Mouse (Mus musculus) fibroblast of lung, adult 2 months (primary cell): Measurements from ENCODE around the gene Nol9.
"Not testable (repeated sequence)": the region's sequence is repeated elsewhere in the genome, so short reads cannot be mapped to it uniquely, and the experiment has no call there.

ENCODE experiments used
- DNase-seq: peaks from one replicate; pipeline ENCODE4 v3.0.0-alpha.2; 2011; ENCODE audit warnings: low read depth

The Nol9 gene

DNA sequence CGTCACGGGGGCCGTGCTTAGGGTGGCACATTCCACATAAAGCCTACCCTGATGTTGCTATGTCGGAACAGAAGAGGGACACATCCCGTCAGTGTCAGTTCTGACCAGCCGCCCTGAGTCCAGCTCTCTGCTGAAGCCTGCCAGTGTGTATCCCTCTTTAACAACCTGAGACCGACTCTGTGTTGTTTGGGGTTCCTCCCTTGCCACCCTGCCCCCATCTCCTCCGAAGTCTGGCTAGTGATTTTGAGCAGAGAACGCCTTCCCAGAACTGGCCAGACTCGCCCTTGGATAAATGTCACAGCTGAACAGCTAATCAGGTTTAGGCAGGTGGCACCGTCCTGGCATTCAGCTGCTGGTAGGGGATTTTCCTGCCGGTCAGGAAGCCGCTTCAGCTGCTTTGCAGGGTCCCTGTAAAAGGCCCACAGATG, 28.4 kb upstream of the Nol9 start:
- DNase-seq = no peak

DNA sequence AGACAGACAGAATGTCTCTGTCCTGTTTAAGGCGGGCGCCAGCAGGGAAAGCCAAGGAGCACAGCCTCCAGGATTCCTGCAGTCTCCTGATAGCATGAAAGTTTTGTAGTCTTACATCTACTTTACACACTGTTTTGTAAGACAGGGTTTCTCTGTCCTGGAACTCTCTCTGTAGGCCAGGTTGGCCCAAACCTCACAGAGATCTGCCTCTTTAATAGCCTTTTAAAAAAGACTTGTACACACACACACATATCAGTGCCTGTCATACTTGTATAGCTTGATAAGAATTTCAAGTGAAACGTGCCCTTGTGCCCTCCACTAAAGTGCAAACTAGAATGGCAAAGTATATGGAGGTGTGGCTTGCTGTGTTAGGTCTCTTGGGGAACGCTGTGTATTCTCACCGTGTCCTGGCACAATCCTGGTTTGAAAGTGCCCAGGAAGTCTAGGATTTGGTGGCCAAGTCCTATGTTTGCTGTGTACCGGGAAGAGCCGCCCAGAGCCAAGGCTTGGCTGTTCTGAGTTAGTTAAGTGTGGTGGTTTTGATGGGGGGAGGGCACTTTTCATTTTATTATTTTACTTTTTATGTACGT, 27.9 kb upstream of the Nol9 start:
- no peak for DNase-seq

DNA sequence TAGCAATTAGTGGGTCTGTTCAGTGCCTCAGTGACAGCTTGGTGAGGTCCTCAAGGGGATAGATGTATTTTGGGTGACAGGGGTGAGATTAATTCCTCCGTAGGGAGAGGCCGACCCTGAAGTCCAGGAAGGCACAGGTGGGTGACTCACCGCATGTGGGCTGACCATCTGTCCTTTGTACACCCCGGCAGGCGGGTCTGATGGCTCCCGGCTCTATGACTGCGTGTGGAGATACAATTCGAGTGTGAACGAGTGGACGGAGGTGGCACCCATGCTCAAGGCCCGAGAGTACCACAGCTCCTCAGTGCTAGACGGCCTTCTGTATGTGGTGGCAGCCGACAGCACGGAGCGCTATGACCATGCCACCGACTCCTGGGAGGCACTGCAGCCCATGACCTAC, 27.0 kb upstream of the Nol9 start:
- no peak for DNase-seq

DNA sequence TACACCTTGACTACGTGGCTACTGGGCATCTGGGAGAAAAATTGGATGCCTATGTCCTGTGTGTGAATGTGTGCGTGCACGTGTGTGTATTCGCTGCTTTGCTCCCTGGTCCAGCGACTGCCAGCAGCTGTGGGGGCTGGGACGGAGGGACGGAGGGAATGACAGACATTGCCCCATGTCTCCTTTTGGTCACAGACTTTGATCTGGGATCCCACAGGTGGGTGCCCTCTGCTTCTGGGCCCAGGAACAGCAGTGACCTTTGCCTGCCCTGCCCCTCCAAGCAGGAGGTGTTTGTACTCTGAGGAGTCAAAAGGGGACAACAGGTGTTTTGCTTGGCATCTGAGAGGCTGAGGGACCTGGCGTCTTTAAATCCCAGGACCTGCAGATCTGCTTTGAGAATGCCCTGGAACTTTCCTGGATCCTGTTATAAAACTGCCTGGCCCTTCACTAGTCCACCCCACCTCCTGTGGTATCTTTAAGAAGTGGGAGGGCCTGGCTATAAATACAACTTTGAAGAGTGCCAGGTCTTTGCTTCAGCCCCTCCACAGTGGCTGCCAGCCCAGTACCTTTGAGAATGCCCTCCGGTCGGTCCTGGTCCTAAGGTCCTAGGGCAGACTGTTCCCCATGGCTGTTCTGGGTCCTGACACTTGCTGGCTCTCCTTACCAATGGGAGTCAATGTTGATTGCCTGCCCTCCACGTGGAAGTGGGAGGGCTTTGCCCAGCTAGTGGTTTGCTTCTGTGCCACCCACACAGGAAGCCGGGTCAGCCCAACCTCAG, 25.9 kb upstream of the Nol9 start:
- DNase-seq = no peak

DNA sequence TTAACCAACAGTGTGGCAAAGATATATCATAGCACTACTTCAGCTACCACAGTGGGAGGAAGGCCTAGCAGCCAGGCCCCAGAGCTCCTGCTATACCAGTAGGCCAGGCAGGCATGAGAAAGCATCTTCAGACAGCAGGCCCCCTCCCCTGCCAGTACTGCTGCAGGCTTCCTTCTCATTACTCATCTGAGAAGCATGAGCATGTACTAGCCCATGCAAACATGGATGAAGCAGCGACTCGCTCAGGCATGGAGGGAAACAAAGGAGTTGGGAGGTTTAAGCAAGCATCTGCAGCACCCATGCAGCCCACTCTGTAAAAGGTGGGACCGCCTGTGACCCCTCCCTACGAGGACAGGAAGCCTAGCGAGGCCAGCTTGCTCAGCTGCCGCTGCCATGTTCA, 20.0 kb upstream of the Nol9 start:
- no peak for DNase-seq

DNA sequence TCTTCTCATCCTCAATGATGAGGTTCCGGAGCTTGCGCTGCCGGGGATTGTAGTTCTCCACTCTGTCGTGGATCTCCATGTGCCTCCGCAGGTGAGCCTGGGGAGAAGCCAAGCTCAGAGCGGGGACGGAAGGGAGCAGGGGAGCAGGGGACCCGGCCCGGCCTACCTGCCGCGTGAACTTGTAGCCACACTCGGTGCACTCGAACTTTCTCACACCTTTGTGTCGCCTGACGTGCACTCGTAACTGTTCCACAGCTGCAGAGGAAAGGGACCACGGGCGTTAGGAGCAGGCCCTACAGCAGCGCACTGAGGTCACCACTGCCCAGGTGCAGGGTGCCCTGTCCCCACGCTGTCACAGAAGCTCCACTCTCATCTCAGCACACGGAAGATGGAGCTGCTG, 19.1 kb upstream of the Nol9 start:
- DNase-seq = no peak

DNA sequence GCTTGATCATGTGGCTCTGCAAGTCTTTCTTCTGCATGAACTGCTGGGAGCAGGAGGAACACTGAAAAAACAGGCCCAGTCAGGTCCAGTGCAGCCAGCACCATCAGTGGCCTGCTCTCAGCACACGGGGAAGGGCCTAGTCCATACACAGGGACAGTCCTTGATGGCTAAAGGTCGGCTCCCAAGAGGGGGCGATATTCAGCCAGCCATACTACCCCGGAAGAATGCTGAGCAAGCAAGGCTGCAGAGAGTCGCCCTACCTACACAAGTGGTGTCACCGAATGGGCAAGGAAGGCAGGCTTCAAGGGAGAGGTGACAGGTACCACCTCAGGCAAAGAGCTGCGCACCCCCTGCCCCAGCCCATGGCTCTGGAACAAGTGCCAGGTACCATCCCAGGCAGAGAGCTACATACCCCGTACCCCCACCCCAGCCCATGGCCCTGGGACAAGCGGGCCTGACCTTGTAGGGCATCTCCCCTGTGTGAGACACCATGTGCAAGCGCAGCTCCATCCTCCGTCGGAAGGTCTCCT, 17.5 kb upstream of the Nol9 start:
- no peak for DNase-seq

DNA sequence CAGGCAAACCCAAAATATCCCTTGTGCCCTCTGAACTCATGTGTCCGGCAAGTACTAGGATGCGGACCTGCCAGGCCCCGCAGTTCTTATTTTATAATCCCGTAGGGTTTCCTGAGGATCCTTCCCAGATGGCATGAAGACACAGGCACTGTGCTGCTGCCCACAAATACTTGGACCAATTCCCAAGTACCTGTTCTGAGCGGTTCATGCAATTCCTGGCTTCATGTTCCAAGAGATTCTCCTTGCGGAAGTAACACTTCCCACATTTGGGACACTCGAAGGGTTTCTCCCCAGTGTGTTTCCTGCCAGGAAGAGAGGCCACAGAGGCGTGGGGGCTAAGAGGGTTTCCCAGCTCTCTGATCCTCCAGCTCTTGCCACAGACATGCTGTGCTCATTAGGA, 16.6 kb upstream of the Nol9 start:
- no peak for DNase-seq

DNA sequence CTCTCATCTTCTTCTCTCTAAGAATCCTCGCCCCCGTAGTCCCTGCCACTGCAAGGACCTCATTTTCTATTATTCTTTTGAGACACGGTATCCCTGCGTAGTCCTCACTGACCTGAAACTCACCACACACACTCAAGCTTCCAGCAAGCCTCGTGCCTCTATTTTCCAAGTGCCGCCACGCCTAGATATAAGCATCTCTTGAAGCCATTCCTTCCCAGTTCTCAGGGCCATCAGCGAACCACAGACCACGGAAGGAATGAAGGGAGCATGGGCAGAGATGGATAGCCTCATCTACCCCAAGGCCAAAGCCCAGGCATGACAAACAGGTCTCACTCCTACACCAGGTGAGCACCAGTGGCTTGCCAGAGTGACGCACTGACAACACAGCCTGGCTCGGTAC, 14.6 kb upstream of the Nol9 start:
- DNase-seq = no peak

DNA sequence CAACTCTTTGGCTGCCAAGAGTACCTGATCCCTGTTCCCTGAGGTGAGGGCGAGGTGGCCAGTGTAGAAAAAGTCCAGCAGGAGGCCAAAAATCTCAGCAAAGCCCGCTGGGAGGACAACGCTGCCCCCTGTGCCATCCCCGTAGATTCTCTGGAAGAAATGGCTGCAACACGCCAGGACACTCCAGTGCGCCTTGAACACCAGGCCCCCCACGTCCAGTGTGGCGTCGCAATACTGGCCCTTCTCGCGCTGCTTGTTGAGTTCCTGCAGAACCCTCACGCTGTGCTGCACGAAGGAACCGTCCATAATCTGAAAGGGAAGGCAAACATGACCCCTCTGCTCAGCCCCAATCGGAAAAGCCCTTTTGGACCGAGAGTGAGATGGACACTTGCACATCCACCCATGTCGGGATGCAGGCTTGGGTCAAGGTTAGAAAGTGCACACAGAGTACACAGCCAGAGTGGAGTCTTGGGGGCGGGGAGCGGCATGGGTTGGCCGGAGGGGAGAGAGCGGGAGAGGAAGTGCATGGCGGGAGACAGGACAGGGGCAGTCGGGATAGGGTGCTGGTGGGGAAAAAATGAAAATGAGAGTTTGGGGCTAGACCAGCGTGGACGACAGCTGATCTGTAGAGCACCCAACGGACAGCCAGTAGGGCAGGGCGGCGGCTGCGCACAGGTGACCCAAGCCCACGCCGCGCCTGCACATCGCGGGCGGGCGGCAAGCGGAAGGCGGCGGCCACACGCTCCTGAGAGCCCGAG, 12.2 kb upstream of the Nol9 start:
- no peak for DNase-seq

DNA sequence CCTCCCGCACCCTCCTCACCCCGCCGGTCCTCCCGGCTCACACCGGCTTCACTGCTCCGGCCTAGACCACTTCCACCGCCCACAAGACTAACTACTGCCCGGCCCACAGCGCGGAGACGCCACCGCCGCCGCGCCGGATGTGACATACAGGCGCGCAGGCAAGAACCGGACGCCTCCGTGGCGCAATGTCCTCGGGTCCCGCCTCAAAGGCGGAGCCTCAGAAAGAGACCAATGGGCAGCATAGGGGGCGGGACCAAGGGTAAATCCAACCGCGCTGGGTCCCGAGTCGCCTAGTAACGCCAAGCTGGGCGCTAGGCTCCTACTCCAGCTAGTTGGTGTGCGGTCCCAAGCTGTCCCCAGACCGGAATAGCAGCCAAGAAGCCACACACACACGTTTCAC, 11.6 kb upstream of the Nol9 start, which contains the start of gene Zbtb48:
Gene Zbtb48, minus strand, starts transcription at position 148 of the 400 bp plus-strand sequence.
- peak; percentile 92 for DNase-seq

DNA sequence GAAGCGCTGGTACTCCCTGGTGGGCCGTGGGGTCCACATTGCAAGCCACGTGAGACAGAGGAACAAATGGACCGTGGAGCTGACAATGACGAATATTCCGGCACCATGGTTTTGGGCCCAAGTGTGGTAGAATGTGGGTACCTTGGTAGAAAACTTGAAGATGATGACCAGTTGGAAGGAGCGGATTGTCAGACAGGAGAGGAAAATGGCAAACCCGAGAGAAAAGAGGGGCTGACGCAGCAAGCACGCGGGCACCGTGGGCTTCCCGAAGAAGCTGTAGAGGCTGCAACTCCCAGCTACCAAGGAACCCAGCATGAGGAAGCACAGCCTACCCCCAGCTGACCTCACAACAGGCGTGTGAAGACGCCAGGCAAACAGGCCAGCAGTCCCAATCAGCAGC, 10.7 kb upstream of the Nol9 start:
- no peak for DNase-seq

DNA sequence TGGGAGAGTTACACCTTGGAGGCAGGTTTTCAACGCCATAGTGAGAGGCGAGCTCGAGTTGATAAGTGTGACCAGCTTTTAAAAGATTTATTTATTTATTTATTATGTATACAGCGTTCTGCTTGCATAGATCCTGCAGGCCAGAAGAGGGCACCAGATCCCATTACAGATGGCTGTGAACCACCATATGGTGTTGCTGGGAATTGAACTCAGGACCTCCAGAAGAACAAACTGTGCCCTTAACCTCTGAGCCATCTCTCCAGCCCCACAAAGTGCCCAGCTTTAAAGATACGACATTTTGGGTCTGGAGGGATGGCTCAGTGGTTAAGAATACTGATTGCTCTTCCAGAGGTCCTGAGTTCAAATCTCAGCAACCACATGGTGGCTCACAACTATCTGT, 10.0 kb upstream of the Nol9 start:
- no peak for DNase-seq

DNA sequence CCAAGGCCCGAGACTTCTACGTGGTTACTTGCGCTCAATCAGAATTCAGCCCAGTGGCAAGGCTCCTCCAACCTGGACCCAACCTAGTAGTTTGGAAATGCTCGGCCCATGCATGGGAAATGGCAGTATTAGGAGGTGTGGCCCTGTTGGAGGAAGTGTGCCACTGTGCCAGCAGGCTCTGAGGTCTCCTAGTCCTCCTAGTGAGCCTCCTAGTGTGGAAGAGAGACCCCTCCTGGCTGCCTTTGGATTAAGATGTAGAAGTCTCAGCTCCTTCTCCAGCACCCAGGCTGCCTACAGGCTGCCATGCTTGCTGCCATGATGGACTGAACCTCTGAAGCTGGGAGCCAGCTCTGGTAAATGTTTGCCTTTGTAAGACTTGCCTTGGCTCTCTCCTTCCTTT, 9.1 kb upstream of the Nol9 start:
- no peak for DNase-seq

DNA sequence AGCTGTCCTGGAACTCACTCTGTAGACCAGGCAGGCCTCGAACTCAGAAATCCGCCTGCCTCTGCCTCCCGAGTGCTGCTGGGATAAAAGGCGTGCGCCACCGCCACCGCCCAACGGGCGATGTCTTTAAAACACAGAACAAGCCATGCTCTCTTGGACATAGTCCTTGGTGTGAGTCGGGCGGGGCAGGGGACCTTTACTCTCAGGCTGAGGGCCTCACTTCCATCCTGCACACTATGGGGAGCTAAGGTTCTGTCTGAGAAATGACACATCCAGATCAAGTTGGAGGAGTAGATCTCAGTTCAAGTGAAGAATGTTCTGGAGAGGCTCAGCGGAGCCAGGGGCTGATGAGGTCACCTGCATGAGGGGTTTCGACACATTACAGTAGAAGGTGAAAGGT, 6.2 kb upstream of the Nol9 start:
- DNase-seq = no peak

DNA sequence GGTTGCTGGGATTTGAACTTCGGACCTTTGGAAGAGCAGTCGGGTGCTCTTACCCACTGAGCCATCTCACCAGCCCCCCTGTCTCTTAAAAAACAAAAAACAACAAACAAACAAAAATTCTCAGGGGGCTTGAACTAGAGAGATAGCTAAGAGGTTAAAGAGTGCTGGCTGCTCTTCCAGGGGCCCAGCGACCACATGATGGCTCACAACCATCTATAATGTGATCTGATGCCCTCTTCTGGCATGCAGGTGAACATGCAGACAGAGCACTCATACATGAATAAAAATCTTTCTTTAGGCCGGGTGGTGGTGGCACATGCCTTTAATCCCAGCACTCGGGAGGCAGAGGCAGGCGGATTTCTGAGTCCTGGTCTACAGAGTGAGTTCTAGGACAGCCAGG, 2.7 kb upstream of the Nol9 start:
- DNase-seq = not testable (repeated sequence)

DNA sequence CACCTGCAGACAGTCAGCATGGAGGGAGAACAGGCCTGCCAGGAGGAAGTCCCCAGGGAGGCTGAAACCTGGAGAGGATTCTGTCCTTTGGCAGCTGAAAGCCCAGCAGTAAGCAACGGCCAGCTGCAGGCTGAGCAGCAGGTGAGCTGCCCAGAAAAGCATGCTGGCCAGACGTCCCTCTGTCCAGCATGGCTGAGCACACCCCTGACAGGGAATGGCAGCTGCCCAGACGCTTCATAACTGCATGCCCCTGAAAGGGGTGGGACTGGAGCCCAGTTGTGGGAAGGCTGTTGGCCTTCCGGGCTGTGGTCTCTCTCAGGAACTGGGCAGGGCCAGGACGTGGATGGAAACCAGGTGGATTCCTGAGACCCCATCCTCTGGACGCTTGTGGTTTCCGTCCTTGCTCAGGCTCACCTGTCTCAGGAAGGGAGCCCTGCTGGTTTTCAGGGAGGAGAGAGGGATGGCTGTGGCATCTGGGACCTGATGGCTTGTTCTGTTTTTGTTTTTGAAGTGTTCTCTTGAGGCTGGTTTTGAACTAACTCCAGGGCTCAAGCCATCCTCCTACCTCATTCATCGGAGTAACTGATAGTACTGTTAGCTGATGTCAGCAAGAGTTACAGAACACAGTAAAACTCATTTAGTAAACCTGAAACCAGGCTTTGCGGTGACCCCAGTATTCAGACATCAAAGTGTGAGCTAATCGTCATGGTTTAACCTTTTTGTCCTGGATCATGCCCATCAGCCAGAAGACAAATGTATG, 716 bp upstream of the Nol9 start, which contains the start of gene Tas1r1:
Gene Tas1r1, minus strand, starts transcription at position 344 of the 760 bp plus-strand sequence.
- no peak for DNase-seq

DNA sequence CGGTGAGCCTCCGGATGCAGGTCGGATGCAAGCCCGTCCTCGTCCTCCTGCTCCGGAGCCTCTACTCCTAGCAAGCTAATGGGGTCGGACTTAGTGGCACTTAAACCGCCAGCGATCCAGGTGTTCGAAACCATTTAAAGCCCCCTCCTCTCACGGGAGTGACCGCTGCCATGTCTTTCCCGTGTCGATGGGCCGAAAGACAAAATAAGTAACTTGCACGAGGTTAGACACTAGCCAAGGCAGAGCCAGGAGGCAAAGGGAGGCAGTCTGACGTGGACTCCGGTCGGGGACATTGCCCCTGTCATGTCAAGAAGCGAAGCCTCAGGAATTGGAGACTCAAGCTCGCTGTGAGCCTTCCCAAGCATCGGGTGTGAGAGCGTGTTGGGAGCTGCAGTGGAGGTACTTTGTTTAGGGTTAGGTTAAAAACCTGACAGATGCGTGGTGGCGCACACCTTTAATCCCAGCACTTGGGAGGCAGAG, 750 bp downstream of the Nol9 start:
- DNase-seq = no peak

DNA sequence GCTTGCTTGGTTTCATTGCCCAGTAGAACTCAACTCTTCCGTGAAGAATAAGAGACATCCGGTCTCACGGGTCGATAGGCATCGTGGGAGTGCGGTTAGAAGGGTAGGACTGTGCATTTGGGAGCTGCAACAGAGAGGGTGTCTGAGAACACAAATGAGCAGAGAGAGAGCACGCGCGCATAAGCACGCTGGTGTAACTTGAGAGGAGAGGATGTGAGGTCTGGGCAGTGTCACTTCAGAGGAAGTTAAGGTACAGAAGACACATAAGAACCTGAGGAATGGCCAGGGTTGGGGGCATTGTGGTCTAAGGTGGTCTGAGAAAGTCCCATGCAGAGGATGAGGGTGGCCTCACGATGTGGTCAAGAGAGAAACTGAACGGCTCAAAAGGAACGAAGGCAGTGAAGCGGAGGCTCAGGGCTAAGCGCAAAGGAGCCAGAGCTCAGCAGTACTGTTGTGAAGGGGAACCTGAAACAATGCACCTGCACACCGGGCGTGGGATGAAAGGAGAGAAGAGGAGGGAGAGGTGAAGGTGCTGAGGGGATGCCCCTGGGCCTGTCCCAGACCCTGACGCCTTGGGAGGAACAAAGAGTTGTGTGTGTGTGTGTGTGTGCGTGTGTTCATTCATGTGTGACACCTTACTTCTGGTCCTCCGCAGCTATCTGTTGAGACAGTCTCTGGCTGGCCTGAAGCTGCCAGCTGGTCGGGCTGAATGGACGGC, 3.0 kb downstream of the Nol9 start:
- no peak for DNase-seq

DNA sequence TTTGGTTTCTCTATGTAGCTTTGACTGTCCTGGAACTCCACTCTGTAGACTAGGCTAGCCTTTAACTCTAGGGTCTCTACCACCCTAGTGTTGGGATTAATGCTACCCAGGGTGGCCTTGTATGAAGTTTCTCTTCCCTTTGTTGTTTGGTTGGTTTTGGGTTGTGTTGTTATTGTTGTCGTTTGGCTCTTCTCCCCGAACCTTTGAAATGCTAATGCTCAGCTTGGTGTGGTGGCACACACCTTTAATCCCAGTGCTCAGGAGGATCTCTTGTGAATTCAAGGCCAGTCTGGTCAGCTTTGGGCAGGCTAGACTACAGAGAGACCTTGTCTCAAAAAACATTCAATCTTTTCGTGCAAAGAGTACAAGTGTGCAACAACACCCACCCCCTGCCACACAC, 4.0 kb downstream of the Nol9 start:
- no peak for DNase-seq

DNA sequence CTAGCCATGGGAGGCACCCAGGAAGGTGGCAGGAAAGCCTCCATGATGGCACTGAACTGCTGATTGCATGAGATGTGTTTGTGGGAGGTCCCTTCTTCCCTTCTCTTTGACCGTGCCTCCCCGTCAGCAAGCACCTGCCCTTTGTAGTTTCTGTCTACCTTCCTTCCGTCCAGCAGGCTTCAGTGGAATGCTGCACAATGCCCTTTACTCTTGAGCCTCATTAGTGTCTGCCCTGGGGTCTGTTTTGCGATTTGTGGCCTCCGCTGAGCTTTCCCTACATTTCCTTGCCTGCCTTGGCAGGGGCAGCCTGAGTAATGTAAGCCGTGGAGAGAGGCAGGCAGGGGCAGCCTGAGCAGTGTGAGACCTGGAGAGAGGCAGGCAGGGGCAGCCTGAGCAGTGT, 5.5 kb downstream of the Nol9 start:
- no peak for DNase-seq
